Mouse (Mus musculus) right cerebral cortex, adult 18-20 months (tissue): ENCODE results near the gene Cd200r4.
A peak's percentile ranks its signal among the peaks of the same experiment; 100 is the strongest.
"Not testable (repeated sequence)": the region's sequence is repeated elsewhere in the genome, so short reads cannot be mapped to it uniquely, and the experiment has no call there.

ENCODE experiments used
- DNase-seq: peaks from one replicate; pipeline ENCODE4 v3.0.0; 2022; ENCODE audit warnings: mixed read lengths

The Cd200r4 gene

DNA sequence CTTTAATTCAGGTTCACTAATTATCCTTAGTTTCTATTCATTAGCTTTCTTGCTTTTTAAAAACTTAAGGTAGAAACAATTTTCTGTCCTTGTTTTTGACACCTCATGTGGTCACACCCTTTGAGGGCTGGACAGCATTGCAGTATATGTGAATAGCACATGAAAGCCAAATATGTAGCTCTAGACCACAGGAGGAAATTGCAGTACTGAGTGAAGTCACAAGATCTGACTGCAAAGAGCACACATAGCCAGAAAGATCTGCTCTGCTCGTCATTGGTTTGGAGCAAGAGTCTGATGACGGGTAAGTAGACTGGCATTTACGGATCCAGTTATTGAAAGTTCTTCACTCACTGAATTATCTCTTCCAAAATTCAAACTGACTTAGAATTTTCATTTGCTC is at the start of gene Cd200r4:
Gene Cd200r4 (plus strand): TSS at position 190 of the 400 bp plus-strand sequence.
- DNase-seq: no peak

DNA sequence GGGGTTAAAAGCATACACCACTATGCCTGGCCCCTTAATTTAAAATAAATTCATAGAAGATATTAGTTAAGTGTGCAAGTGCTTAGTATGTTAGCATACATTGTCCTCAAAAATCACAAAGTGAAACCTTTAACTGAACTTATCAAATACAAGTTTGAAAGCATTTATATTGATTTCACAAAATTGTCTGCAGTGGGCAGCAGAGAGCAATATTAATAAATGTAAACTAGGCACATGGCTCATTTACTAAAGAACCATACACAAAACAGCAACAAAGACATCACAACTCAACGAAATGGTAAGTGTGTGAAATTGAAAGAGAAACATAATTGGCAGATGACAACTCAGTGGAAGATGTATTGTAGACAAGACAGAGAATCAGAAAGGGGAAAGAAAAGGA is 49.7 kb upstream of the Cd200r4 start:
- no peak for DNase-seq

DNA sequence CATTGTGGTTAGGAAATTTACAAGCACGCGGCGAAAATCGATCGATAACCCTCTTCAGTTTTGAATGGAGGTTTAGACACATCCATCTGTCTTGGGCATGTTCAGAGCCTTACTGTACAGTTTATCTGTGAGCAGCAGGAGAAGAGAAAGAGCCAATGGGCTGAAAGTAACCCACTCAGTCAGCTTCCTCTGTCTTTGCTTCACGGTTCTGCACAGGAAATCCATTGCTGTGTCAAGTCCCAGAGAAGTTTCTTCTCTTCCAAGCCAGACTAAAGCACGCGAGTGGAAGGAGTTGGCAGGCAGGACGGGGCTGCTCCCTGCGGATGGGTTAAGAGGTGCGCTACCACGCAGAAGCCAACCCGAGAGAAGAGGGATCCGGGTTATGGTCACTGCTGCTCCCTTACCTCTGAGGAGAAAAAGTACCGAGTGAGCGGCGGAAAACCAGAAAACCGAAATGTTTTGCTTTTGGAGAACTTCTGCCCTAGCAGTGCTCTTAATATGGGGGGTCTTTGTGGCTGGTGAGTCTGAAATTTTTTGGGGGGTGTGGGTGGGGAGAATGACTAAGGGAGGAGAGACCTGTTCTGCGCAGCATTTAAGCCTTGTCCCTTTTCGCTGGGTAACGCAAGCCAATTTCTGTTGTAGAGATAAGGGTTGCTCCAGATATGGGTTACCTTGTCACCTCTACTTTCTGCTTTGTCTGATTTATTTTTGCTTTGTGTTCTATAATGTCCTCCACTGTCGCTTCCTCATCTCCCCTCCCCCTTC is 45.8 kb upstream of the Cd200r4 start, which contains the start of gene Cd200r1:
Gene Cd200r1 (plus strand): TSS at position 182 of the 765 bp plus-strand sequence.
- no peak for DNase-seq

DNA sequence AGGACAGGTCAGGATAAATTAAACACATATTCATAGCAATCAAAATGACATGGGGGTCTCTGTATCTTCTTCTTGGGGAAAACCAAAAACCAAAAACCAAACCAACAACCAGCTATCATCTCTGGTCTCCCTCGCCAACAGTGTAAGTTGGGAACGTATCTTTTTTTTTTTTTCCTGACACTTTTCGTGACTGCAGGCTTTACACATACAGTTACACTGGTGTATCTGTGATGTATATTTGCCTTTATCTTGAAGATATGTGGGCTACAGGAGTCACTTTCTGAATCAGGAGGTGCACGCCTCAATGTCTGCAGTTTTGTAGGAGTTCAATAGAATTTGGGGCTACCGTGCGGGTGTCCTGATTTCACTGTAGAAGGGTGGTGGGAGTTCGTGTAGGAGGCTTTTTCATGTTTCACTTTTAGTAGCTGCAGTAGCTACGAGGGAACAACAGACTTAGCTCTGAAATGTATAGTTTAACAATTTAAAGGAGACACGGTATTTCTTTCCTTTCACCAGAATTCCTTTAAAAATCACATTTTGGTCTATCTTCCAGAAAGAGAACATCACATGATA is 45.1 kb upstream of the Cd200r4 start:
- peak; percentile 44 for DNase-seq

DNA sequence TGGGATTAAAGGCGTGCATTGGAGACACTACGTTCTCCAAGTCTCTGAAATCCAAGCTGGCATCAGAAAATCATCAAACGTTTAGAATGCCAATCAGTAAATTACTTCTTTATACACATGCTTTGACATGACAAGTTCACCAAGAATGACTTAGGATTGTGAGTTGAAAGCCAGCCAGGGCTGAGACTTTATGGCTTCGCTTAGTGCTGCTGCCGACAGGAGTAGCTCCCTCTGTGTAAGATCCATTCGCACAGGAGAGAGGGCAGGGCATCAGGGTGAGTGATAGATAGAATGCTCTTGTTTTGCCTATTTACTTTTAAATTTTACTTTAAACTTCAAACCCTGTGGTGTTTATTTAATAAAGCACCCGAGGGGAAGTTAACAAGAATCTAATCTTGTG is 44.0 kb upstream of the Cd200r4 start:
- DNase-seq: no peak

DNA sequence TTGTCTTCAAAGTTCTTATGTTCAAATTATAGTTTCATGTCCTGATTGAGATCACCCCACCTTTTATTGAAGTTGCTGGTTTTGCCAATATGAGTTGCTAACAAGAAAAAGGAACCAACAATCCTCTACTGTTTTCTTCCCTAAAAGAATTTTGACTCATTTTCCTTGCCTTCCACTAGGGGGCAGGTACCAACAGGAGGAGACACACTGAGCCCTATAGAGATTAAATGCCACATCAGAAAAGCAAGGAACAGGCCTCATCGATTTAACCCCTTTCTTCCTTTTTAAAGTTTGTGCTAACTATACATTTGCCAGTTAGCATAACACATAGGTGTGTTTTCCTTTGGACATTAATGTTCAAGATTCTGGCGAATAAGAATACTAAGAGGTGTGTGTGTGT is 43.6 kb upstream of the Cd200r4 start:
- no peak for DNase-seq

DNA sequence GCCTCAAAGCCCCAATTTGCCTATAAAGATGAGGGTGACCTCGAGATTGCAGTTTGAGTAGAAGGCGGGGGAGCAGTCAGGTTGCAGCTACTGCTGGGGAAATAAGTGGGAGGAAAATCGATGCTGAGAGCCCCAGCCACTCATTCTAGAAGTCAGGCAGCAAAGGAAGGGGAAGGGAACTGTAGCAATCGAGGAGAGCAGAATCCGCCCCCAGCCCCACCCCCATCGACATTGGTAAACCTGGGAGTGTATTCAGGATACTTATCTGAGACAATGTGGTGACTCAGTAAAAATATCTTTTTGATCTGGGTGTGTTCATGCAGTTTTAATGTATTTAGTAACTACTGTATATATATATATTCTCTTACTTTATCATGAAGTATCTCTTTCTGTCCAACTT is 39.0 kb upstream of the Cd200r4 start:
- DNase-seq: no peak

DNA sequence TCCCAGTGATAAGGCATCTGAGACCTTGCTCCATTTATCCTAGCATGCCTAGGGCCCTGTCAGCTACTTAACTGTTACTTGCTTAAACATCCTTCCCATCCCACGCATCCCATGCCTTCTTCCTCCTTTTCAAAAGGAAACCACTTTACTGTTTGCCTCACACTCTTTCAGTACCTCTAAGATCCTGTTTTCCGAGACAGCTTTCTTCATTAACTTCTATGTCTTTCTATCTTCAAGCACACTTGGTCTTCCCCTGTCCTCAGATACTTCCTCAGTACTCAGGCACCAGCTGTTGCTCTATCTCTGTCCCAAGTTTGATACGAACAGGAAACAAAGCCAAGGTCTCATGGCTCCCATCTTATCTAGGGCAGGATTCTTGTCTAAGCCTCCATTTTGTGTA is 37.9 kb upstream of the Cd200r4 start:
- no peak for DNase-seq

DNA sequence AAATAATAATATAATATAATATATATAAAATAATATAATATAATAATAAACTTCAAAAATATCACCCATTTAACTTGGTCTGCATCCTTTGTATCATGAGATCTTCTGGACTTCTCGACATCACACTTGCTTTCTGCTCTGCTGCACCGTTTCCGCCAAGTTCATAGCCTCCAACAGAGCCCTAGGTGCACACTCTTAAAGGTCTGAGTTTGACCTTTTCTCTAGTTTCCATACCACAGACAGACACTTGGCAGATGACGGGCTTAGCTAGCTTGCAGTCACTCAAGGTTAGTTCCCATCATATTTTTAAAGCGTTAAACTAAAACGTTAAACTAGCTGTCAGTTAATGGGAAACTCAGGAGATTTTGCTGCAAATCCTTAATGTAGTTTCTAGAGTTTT is 37.3 kb upstream of the Cd200r4 start:
- no peak for DNase-seq

DNA sequence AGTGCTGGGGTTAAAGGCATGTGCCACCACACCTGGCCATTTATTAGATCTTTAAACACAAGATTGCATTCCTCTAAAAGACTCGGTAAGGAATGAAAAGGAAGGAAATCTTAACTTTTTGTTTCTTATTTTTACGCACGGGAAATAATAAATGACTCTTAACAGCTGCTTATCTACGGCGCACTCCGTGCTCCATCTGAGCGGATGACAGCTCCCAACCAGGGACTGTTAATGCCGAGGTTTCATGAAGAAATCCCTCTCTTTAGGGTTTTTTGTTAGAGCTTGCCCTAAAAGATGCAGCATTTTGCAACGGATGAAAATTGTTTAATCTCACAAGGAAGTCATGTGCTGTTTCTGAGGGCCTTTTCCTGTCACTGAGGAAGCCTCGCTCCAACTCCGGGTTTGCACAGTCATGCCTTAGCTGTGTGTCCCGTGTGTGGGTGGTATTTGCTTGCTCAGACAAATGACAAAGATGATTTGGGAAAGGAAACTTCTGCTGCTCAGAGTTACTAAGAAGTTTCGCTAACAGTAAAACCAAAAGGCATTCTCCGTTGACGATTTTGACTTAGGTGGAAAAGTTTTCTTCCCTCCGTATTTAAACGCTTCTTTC is 32.9 kb upstream of the Cd200r4 start:
- peak; percentile 44 for DNase-seq

DNA sequence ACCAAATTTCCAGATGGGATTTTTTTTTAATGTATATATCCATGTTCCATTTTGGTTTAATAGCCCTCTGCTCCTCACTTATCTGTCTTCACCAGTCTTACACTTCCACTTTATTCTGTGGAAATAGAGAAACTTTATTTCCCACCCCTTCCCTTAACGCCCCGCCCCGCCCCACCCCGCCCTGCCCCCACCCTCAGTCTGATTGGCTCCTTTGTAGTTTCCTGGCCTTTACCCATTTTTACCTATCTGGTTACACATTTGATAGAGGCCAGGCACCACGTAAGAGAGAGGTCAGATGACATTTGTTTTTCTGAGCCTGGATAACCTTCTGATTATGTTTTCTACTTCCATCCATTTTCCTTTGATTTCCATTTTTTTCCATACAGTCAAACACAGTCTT is 32.0 kb upstream of the Cd200r4 start:
- no peak for DNase-seq

DNA sequence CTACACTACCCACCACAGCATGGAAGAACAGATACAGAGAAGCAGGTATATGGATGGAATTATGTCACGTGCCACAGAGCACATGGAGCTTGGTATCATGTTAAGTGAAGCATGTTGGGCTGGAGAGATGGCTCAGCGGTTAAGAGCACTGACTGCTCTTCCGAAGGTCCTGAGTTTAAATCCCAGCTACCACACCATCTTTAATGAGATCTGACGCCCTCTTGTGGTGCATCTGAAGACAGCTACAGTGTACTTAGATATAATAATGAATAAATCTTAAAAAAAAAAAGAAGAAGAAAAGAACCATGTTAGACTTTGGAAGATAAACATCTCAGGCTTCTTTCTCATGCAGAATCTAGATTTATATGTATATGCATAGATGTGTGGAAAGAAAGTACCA is 30.8 kb upstream of the Cd200r4 start:
- no peak for DNase-seq

DNA sequence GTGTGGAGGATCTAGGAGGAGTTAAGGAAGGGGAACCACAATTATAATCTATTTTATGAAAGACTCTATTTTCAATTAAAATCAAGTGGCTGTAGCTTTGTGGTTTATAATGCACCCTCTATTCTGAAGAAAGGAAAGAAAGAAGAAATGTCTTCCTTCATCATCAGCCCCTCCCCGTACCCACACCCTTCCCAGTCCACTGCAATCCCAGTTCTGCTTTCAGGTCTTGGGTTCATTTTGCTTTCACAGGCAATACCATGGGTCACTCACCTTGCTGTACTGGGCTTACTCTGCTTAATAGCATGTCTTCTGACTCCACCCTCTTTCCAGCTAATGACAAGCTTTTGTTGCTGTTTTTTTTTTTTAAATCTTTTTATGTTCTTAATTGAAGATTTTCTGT is 24.6 kb upstream of the Cd200r4 start:
- DNase-seq: no peak

DNA sequence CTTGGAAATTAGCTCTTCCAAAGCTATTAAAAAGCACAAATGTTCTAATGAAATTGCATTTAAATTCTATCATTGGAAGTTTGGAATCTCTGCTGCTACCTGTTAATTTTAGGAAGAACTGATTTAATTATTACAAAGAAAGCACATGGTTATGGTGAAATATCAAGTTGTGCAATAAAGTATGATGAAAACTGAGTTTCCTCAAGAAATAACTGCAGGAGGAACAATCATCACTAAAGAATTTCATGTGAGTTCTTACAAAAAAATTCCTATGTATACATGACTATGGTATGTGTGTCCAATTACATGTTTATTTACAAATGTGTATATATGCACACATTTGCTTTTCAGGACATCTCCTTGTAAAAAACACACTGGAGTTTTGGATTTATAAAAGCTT is 17.1 kb upstream of the Cd200r4 start:
- DNase-seq: no peak

DNA sequence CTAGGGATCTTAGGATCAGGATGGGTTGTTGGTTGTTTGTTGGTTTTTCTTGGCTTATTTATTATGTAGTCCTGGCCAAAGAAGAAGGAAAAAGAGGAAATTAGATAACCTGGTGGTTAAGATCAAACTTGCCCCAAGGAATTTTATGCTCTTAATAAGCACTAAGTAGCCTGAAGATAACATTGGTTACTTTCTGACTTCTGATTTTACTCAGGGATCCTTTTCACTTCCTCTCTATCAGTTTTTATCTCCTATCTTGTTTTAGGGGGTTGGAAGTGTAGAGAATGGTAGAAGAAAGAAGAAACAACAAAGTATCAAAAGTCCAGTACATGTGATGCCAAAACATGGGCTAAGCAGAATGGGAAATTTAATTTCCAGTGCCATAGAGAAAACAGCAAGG is 5.6 kb upstream of the Cd200r4 start:
- no peak for DNase-seq

DNA sequence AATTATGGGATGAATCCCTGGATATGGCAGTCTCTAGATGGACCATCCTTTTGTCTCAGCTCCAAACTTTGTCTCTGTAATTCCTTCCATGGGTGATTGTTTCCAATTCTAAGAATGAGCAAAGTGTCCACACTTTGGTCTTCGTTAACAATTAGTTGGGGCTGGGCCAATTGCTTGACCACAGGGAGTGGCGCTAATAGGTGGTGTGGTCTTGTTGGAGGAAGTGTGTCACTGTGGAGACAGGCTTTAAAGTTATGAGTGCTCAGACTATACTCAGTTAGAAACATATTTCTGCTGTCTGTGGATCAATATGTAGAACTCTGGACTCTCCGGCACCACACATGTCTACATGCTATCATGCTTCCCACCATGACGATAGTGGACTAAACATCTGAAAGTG is 1.3 kb upstream of the Cd200r4 start:
- DNase-seq: not testable (repeated sequence)

DNA sequence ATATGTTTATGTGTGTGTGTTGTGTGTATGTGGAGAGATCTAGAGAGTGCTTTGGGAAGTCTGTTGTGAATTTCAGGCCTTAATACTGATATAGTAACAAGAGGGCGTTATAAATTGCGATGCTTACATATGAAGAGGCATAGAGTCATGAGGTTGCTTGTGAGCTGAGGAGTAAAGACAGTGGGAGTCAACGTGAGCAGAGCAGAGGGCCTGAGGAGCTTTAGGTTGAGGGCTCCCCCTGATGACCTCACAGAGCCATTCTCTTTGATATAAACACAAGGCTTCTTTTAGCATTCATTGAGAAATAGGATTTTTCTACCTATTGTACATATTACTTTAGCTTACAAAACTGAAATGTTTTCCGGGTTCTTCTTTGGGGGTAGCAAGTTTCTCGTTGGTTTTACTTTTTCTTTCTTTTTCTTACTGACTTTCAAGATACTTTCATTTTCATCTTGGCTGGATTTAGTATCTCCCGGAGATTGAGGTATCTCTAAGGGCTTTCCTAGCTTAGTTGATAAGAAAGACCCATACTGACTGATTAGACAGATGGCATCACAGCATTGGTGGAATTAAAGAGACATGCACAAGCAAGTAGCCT is 1.0 kb downstream of the Cd200r4 start:
- DNase-seq: no peak

DNA sequence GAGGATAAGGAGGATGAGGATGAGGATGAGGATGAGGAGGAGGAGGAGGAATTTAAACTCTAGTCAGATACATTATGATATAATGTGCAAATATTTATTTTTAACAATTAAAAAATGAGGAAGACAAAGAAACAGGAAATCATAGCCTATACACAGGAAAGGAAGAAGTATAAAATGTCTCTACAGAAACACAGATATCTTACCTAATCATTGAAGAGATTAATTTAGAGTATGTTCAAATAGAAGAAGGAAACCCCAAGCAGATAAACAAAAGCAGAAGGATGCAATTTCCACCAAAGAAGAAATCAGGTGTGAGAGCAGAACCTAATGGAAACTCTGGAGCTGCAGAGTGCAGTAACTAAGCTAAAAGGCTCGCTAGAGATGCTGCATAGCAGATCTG is 6.5 kb downstream of the Cd200r4 start:
- no peak for DNase-seq

DNA sequence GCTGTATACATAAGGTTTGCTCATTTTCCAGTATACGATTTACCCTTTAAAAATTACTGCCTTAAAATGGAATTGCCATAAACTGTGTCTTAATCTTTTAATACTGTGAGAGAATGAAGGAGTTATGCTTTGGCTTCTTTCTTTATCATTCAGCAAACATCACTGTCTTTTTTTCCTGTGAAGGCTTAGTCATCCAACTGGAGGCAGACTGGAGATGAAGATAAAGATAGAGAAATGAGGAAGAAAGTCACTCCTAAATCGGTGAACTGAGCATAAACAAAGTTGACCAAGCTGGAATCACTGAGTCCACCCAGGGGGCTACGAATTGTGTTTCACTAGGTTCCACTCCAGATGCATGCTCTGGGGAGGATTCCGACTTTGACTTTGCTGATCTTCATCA is 9.0 kb downstream of the Cd200r4 start:
- DNase-seq: no peak

DNA sequence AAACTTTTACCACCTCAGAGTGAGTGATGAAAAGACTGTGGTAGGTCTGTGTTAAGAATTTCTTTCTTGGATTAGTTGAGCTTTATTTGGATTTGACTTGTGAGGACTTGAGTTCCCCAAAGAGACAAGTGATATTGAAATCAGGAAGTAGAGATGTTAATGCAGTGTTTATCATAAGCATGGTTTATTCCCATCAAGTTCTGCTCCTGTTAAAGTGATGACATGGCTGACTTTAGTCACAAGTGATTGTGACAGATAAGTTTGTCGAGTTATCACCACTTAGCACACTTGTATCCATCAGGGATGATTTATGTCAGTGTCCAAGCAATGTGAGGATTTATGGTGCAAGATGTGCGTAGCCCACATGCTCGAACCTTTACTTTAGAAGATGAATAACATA is 20.8 kb downstream of the Cd200r4 start:
- no peak for DNase-seq

DNA sequence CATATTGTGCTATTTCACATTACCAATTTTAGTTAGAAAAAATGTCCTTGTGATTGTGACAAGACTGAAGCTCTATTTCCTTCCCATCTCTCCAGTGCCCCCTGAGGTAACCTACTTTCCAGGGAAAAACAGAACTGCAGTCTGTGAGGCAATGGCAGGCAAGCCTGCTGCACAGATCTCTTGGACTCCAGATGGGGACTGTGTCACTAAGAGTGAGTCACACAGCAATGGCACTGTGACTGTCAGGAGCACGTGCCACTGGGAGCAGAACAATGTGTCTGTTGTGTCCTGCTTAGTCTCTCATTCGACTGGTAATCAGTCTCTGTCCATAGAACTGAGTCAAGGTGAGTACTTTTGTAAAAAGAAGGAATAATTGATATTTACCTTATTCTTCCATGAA is 21.7 kb downstream of the Cd200r4 start:
- DNase-seq: peak; percentile 34

DNA sequence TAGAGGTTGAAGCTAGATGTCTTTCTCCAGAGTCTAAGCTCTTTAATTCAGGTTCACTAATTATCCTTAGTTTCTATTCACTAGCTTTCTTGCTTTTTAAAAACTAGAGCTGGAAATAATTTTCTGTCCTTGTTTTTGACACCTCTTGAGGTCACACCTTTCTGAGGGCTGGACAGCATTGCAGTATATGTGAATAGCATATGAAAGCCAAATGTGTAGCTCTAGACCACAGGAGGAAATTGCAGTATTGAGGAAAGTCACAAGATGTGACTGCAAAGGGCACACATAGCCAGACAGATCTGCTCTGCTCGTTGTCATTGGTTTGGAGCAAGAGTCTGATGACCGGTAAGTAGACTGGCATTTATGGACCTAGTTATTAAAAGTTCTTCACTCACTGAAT is 55.3 kb downstream of the Cd200r4 start, which contains the start of gene Cd200r2:
Gene Cd200r2 (plus strand): TSS at position 301 of the 400 bp plus-strand sequence.
- DNase-seq: no peak

DNA sequence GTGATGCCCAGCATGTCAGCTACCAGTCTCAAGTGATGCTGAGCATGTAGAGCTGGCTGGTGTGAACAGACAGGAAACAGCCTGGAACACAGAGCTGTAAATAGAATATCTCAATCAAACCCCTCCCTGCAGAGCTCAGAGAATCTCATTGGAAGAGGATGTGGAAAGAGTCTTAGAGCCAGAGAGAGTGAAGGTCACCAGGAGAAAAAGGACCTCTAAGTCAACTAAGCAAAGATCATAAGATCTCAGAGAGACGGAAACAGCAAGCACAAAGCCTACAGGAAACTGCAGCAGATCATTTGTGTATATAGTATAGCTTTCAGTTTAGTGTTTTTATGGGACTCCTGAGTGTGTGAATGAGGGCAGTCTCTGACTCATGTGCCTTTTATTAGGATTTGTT is 63.6 kb downstream of the Cd200r4 start:
- no peak for DNase-seq

DNA sequence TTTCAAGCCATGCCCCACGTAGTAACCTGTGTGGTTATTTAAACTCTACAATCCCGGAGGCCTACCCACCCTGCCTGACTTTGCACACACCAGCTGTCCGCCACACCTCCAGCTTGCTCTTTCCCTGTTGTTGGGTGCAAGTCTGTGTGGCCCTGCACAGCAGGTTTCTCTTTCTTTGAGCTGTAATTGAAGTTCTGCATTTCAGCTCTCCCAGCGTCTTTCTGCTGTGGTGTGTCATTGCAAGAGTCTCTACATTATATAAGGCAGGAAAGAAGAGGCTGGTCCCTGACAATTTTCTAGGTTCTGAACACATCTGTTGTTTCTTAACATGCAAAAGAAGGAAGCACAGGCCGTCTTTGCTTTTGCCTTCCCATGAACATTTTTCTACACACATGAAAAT is 65.1 kb downstream of the Cd200r4 start:
- DNase-seq: no peak
